Mouse (Mus musculus) hindbrain, postnatal 0 days (tissue): ENCODE measurements at regions not wholly inside any gene's neighbourhood (a gene's known extent, or its start where the extent isn't known, plus 50 kb on each side); places are given as distances from the start of the nearest gene placed in this dataset.

Source experiments
- ATAC-seq: fragments of 200-750 bp; cut with Nextera tagmentation; 2 replicates; pipeline ENCODE4 v1.8.0; 2017; ENCODE audit warnings: mild to moderate bottlenecking, moderate TSS enrichment, moderate library complexity
- DNase-seq: peaks from one replicate; pipeline ENCODE4 v3.0.0-alpha.2; 2015; ENCODE audit warnings: low spot score
- H3K27ac ChIP-seq: fragments of 300-500 bp; sonication (generic); 2 replicates; pipeline ENCODE4 v1.5.1; 2014; ENCODE audit warnings: mild to moderate bottlenecking
- H3K27me3 ChIP-seq: fragments of 300-500 bp; sonication (generic); 2 replicates; pipeline ENCODE4 v1.6.1; 2014; ENCODE audit warnings: low read length, mixed read lengths; ENCODE audit not compliant: insufficient read depth
- H3K36me3 ChIP-seq: fragments of 300-500 bp; sonication (generic); 2 replicates; pipeline ENCODE4 v1.6.1; 2014; ENCODE audit warnings: low read length, mixed read lengths; ENCODE audit not compliant: insufficient read depth
- H3K4me1 ChIP-seq: fragments of 300-500 bp; sonication (generic); 2 replicates; pipeline ENCODE4 v1.6.1; 2014; ENCODE audit warnings: antibody characterized with exemption, low read length, mixed read lengths; ENCODE audit not compliant: insufficient read depth
- H3K4me2 ChIP-seq: fragments of 300-500 bp; sonication (generic); 2 replicates; pipeline ENCODE4 v1.6.1; 2014; ENCODE audit warnings: low read depth, mild to moderate bottlenecking, low read length, moderate library complexity, mixed read lengths
- H3K4me3 ChIP-seq: fragments of 300-500 bp; sonication (generic); 2 replicates; pipeline ENCODE4 v1.5.1; 2014; ENCODE audit warnings: low read length
- H3K9ac ChIP-seq: fragments of 300-500 bp; sonication (generic); replicated peaks from 2 replicates; pipeline ENCODE4 v1.6.1; 2014; ENCODE audit warnings: mild to moderate bottlenecking, low read length, moderate library complexity, mixed read lengths
- H3K9me3 ChIP-seq: fragments of 300-500 bp; sonication (generic); 2 replicates; pipeline ENCODE4 v1.6.1; 2016; ENCODE audit warnings: low read length, mixed read lengths
- CTCF ChIP-seq: IDR thresholded peaks from 2 replicates; pipeline ENCODE4 v1.5.1; 2016; ENCODE audit warnings: antibody characterized with exemption, control low read depth, low read depth
- WGBS: fragments of 180-500 bp; shearing (Covaris S2); extraction: QIAGEN DNeasy Blood & Tissue Kit; methylation state at CpG from one replicate; pipeline ENCODE4 v1.1.7; 2014; 5-methylcytosine and 5-hydroxymethylcytosine counted together

DNA sequence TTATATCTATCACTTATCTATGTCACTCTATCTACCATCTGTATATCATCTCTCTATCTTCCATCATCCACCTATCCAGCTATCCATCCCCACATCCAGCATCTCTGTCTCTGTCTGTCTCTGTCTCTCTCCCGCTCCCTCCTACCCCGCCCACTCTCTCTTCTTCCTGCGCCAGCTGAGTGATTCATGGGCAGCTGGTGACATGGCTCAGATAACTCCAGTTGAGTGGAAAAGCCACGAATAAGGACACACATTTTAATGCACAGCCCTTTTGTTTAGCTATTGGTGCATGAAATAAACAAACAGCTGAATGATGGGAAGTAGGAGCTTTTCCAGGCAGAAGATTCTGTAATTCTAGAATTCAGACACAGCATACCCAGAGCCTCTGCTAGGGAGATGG lies 446.3 kb downstream of the Glrx3 start:
- 65% methylated on average over 4 of the region's 4 CpGs for WGBS

DNA sequence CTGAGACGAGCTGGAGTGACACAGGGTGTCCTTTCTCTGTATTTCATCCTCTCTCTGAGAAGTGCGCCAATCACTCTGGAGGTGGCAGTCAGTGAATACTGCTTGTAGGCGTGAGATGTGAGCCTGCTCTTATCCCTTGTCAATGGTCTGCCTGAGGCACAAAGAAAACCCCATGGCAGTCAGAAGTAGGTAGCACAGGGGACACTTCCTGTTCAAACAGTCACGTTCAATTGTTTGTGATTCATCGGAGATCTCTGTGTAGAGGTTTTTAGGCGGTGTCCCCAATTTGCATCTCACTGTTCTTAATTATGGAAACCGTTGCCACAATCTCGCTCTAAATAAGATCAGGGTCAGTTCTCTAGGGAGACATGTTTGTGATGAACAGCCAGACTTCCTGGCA lies 447.7 kb downstream of the Glrx3 start:
- no peaks in the 10 kb centered on the region for H3K9me3 ChIP-seq
- ATAC-seq (no peak), DNase-seq (no peak)
- no peak overlapping the region for H3K27ac ChIP-seq
- no peak overlapping the region for H3K9ac ChIP-seq
- no peaks in the 10 kb centered on the region for H3K4me1 ChIP-seq
- 0 out of 2 replicates have a peak, but pooled peaks have one; percentile 2 for TF ChIP-seq CTCF
- H3K36me3 ChIP-seq = no peaks in the 10 kb centered on the region
- no peaks in the 10 kb centered on the region for H3K27me3 ChIP-seq
- 51% methylated on average over 8 of the region's 8 CpGs for WGBS
- no peak overlapping the region for H3K4me2 ChIP-seq
- H3K4me3 ChIP-seq = no peak overlapping the region

More for the DNA sequence above, 446.3 kb downstream of the Glrx3 start:
- Histone ChIP-seq H3K4me1 (no peaks in the 10 kb centered on the region), H3K36me3 (no peaks in the 10 kb centered on the region), H3K9me3 (no peaks in the 10 kb centered on the region), H3K9ac (no peak overlapping the region), H3K27me3 (no peaks in the 10 kb centered on the region), H3K4me3 (no peak overlapping the region), H3K4me2 (no peak overlapping the region), H3K27ac (no peak overlapping the region)
- ATAC-seq = no peak
- no peak for DNase-seq
- TF ChIP-seq CTCF = no peak

DNA sequence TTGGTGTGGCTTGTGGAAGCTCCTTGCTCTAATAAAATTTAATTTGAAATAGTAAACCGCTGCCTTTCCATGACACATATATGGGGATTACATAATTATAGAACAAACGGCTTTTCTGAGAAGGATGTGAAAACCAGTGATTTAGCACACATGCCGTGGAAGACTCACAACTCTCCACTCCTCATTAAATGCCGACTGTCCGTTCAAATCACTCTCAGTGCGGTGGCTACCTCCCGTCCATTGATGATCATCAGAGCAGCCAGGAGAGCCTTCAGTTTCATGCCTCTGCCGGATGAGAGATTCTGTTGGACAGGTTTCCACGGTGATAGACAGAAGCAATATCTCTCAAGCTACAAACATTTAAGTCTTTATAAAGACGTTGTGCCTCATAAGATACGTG lies 451.3 kb downstream of the Glrx3 start:
- Histone ChIP-seq H3K27me3 (no peaks in the 10 kb centered on the region), H3K4me3 (no peak overlapping the region), H3K9ac (no peak overlapping the region), H3K9me3 (no peaks in the 10 kb centered on the region), H3K36me3 (no peaks in the 10 kb centered on the region), H3K27ac (no peak overlapping the region), H3K4me2 (no peak overlapping the region), H3K4me1 (no peaks in the 10 kb centered on the region)
- DNase-seq (no peak), ATAC-seq (no peak)
- WGBS = 71% methylated on average over 11 of the region's 11 CpGs
- TF ChIP-seq CTCF = no peak

DNA sequence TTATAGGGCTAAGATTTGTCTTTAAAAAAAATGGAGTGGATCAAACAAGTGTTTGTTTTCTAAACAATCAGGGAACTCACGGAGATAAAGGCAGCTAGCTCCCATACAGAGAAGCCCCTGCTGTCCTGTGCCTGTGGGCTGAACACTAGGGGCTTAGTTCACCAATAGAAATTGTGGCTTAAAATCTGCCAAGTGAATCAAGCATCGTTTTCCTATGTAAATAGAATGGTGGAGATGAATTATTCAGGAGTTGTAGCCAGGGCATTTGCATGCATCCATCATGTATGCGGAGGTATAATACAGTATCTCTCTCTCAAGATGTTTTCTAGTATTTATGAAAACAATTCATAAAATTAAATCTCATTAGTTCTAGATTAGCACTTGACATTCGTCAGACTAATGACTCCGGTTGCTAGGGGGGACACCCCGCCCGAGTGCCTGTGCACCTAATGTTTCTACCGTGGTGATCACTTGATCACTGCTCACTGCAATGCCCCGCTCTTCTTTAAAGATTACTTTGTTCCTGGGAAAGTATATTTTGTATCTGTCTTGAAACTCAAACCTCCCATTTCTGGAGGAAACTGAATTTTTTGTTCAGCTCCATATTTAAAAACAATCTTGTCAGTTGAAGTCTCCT lies 469.1 kb downstream of the Glrx3 start:
- Histone ChIP-seq H3K4me3 (no peak overlapping the region), H3K36me3 (no peaks in the 10 kb centered on the region), H3K4me1 (peaks cover 10% of the 10 kb centered on the region), H3K27me3 (no peaks in the 10 kb centered on the region; the same call in 1 of the 2 replicates), H3K4me2 (no peak overlapping the region), H3K9ac (no peak overlapping the region), H3K9me3 (no peaks in the 10 kb centered on the region), H3K27ac (no peak overlapping the region)
- DNase-seq (peak; percentile 34), ATAC-seq (no peak)
- 16% methylated on average over 9 of the region's 9 CpGs for WGBS
- no peak for TF ChIP-seq CTCF

GRCm38 (mm10) chr7:137909456-137909855 lies 472.0 kb downstream of the Glrx3 start:
- Histone ChIP-seq H3K27ac (no peak overlapping the region), H3K9me3 (no peaks in the 10 kb centered on the region), H3K4me1 (peaks cover 10% of the 10 kb centered on the region), H3K4me3 (no peak overlapping the region), H3K9ac (no peak overlapping the region), H3K4me2 (no peak overlapping the region), H3K27me3 (no peaks in the 10 kb centered on the region; the same call in 1 of the 2 replicates), H3K36me3 (no peaks in the 10 kb centered on the region)
- WGBS = 23% methylated on average over 3 of the region's 3 CpGs
- ATAC-seq (no peak), DNase-seq (no peak)
- TF ChIP-seq CTCF = no peak

DNA sequence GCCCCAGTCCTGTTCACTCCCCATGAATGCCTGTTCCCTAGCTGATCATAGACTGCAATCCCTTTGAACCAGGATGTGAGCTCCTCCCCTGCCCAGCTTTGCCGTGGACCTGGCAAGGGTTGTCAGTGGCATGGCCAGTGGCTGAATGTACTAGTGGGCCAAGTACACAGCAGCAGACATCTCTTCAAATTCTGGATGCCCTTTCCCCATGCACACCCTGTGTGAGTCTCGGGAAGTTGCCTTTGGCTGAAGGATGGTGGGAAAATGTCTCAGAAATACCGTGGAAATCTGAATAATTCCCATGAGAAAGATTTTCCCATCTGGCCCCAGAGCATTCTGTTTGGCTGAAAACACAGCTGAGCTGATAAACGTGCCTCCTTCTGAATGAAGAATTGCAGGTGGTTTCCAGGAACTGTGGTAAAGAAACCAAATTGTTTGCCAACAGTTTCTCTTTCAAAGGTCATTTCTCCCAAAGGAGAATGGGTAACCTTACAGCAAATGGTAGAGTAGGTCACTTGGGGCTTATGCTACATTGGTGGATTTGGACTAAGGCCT lies 476.2 kb downstream of the Glrx3 start:
- H3K27ac ChIP-seq = no peak overlapping the region
- TF ChIP-seq CTCF = no peak
- H3K27me3 ChIP-seq = no peaks in the 10 kb centered on the region
- no peak for ATAC-seq
- no peak overlapping the region for H3K4me3 ChIP-seq
- DNase-seq = no peak
- 0 out of 2 replicates have a peak, but pooled peaks cover 1% of the 10 kb centered on the region for H3K4me1 ChIP-seq
- H3K36me3 ChIP-seq = no peaks in the 10 kb centered on the region
- H3K4me2 ChIP-seq = no peak overlapping the region
- 26% methylated on average over 4 of the region's 4 CpGs for WGBS
- H3K9me3 ChIP-seq = no peaks in the 10 kb centered on the region
- no peak overlapping the region for H3K9ac ChIP-seq

DNA sequence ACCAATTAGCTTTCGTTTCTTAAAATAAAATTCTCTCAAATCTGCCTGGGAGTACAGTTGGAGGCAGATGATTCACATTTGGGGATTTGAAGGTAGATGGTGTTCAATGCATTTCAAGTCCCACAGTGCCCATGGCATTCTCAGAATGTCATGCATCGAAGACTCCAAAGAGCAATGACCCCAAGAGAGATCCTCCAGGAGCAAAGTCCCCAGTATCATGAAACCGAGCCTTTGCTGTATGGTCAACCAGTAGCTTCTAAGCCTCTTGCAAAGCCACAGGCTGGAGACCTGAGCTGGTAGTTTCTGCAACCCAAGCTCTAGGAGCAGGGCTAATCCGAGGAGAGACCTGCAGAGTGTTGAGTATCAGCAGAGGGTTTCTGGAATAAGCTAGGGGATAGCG lies 477.1 kb downstream of the Glrx3 start:
- ATAC-seq (no peak), DNase-seq (no peak)
- Histone ChIP-seq H3K4me2 (no peak overlapping the region), H3K9me3 (no peaks in the 10 kb centered on the region), H3K36me3 (no peaks in the 10 kb centered on the region), H3K4me1 (no peaks in the 10 kb centered on the region), H3K4me3 (no peak overlapping the region), H3K27ac (no peak overlapping the region), H3K27me3 (no peaks in the 10 kb centered on the region), H3K9ac (no peak overlapping the region)
- no peak for TF ChIP-seq CTCF
- WGBS = 88% methylated on average over 5 of the region's 5 CpGs
